Mouse (Mus musculus) lung, postnatal 0 days (tissue): Measurements from ENCODE around the gene Ubr4. TPM values are rescaled to one million over a fixed set of nuclear protein-coding genes. Genes with fewer than 3 reads are reported as not detected.

Source experiments
- ATAC-seq: fragments of 200-750 bp; cut with Nextera tagmentation; 2 replicates; pipeline ENCODE4 v1.8.0; 2017; ENCODE audit warnings: moderate library complexity
- DNase-seq: peaks from one replicate; pipeline ENCODE4 v3.0.0-alpha.2; 2016; ENCODE audit warnings: low spot score
- H3K27ac ChIP-seq: fragments of 300-500 bp; sonication (generic); 2 replicates; pipeline ENCODE4 v1.5.1; 2014; ENCODE audit warnings: antibody characterized with exemption, mild to moderate bottlenecking, low read length, mixed read lengths
- H3K27me3 ChIP-seq: fragments of 300-500 bp; sonication (generic); replicated peaks from 2 replicates; pipeline ENCODE4 v1.6.1; 2014; ENCODE audit warnings: low read length, mixed read lengths; ENCODE audit not compliant: insufficient read depth
- H3K36me3 ChIP-seq: fragments of 300-500 bp; sonication (generic); 2 replicates; pipeline ENCODE4 v1.6.1; 2014; ENCODE audit warnings: low read length, mixed read lengths; ENCODE audit not compliant: insufficient read depth
- H3K4me1 ChIP-seq: fragments of 300-500 bp; sonication (generic); 2 replicates; pipeline ENCODE4 v1.6.1; 2014; ENCODE audit warnings: antibody characterized with exemption, low read depth, low read length, mixed read lengths; ENCODE audit not compliant: insufficient read depth
- H3K4me2 ChIP-seq: fragments of 300-500 bp; sonication (generic); replicated peaks from 2 replicates; pipeline ENCODE4 v1.6.1; 2014; ENCODE audit warnings: low read depth, mild to moderate bottlenecking, low read length, moderate library complexity, mixed read lengths
- H3K4me3 ChIP-seq: fragments of 300-500 bp; sonication (generic); 2 replicates; pipeline ENCODE4 v1.5.1; 2014; ENCODE audit warnings: low read depth, low read length
- H3K9ac ChIP-seq: fragments of 300-500 bp; sonication (generic); replicated peaks from 2 replicates; pipeline ENCODE4 v1.6.1; 2014; ENCODE audit warnings: low read depth, mild to moderate bottlenecking
- H3K9me3 ChIP-seq: fragments of 300-500 bp; sonication (generic); 2 replicates; pipeline ENCODE4 v1.6.1; 2016; ENCODE audit warnings: low read length, mixed read lengths
- CTCF ChIP-seq: IDR thresholded peaks from 2 replicates; pipeline ENCODE4 v1.5.1; 2016; ENCODE audit warnings: antibody characterized with exemption, mild to moderate bottlenecking
- EP300 ChIP-seq: IDR thresholded peaks from 2 replicates; pipeline ENCODE4 v1.6.1; 2016; ENCODE audit warnings: antibody characterized with exemption, mild to moderate bottlenecking, control low read depth
- WGBS: fragments of 180-500 bp; shearing (Covaris S2); extraction: QIAGEN DNeasy Blood & Tissue Kit; methylation state at CpG from one replicate; pipeline ENCODE4 v1.1.7; 2014; 5-methylcytosine and 5-hydroxymethylcytosine counted together
- polyA plus RNA-seq: library from polyadenylated mRNA; unstranded; fragments of >200 nt; fragmentation: Nextera tagmentation; extraction: Ambion mirVana; gene quantifications from 2 replicates; pipeline ENCODE4 v1.2.1, GENCODE M21; 2015

Ubr4 gene
- polyA plus RNA-seq, 1 experiment from 2014 or later = 50.8 TPM

- Histone ChIP-seq H3K9ac (no peak overlapping the region), H3K27me3 (no peaks in the 10 kb centered on the region), H3K36me3 (peaks cover 78% of the 10 kb centered on the region), H3K9me3 (no peaks in the 10 kb centered on the region), H3K4me2 (no peak overlapping the region), H3K4me1 (no peaks in the 10 kb centered on the region), H3K27ac (no peak overlapping the region), H3K4me3 (no peak overlapping the region)
- 38% methylated on average over 15 of the region's 15 CpGs for WGBS
- TF ChIP-seq EP300 (no peak), CTCF (peak; percentile 87)
- ATAC-seq (peak; percentile 81), DNase-seq (peak; percentile 86)
Measured at GRCm38 (mm10) chr4:139430176-139430575, 77.8 kb downstream of the Ubr4 start.

GRCm38 (mm10) chr4:139430891-139431290 lies 78.5 kb downstream of the Ubr4 start:
- peak; percentile 52 for DNase-seq
- Histone ChIP-seq H3K9ac (no peak overlapping the region), H3K4me3 (no peak overlapping the region), H3K27me3 (no peaks in the 10 kb centered on the region), H3K4me1 (no peaks in the 10 kb centered on the region), H3K9me3 (no peaks in the 10 kb centered on the region), H3K4me2 (no peak overlapping the region), H3K27ac (no peak overlapping the region), H3K36me3 (peaks cover 79% of the 10 kb centered on the region)
- TF ChIP-seq EP300 (no peak), CTCF (no peak)
- 36% methylated on average over 4 of the region's 4 CpGs for WGBS
- no peak for ATAC-seq

- peak; percentile 88 for TF ChIP-seq EP300
- TF ChIP-seq CTCF = no peak
- H3K36me3 ChIP-seq = peaks cover 71% of the 10 kb centered on the region
- H3K27ac ChIP-seq = peak overlapping the region; percentile 74
- ATAC-seq (peak; percentile 76), DNase-seq (peak; percentile 75)
- WGBS = 70% methylated on average over 15 of the region's 15 CpGs
- H3K4me3 ChIP-seq = no peak overlapping the region
- H3K27me3 ChIP-seq = no peaks in the 10 kb centered on the region
- H3K9ac ChIP-seq = no peak overlapping the region
- H3K4me2 ChIP-seq = no peak overlapping the region
- no peaks in the 10 kb centered on the region for H3K9me3 ChIP-seq
- no peaks in the 10 kb centered on the region for H3K4me1 ChIP-seq
Measured at GRCm38 (mm10) chr4:139432966-139433765, 80.8 kb downstream of the Ubr4 start.

- Histone ChIP-seq H3K9me3 (no peaks in the 10 kb centered on the region), H3K4me2 (no peak overlapping the region), H3K36me3 (peaks cover 79% of the 10 kb centered on the region), H3K4me1 (no peaks in the 10 kb centered on the region), H3K4me3 (no peak overlapping the region), H3K27ac (no peak overlapping the region), H3K9ac (no peak overlapping the region), H3K27me3 (no peaks in the 10 kb centered on the region)
- DNase-seq (no peak), ATAC-seq (no peak)
- no peak for TF ChIP-seq CTCF
- TF ChIP-seq EP300 = no peak
- 65% methylated on average over 5 of the region's 5 CpGs for WGBS
Measured at GRCm38 (mm10) chr4:139441244-139441643, 88.8 kb downstream of the Ubr4 start.

- 75% methylated on average over 4 of the region's 4 CpGs for WGBS
Measured at GRCm38 (mm10) chr4:139441806-139442205, 89.4 kb downstream of the Ubr4 start.

GRCm38 (mm10) chr4:139442391-139443355 lies 90.3 kb downstream of the Ubr4 start:
- H3K4me3 ChIP-seq = no peak overlapping the region
- no peaks in the 10 kb centered on the region for H3K9me3 ChIP-seq
- no peak for TF ChIP-seq CTCF
- no peak for TF ChIP-seq EP300
- H3K36me3 ChIP-seq = peaks cover 83% of the 10 kb centered on the region
- no peak overlapping the region for H3K27ac ChIP-seq
- no peak for DNase-seq
- H3K9ac ChIP-seq = no peak overlapping the region
- 83% methylated on average over 15 of the region's 15 CpGs for WGBS
- H3K4me2 ChIP-seq = no peak overlapping the region
- no peak for ATAC-seq
- no peaks in the 10 kb centered on the region for H3K27me3 ChIP-seq
- H3K4me1 ChIP-seq = no peaks in the 10 kb centered on the region

More at GRCm38 (mm10) chr4:139441806-139442205, 89.4 kb downstream of the Ubr4 start:
- no peak overlapping the region for H3K4me3 ChIP-seq
- TF ChIP-seq EP300 (no peak), CTCF (no peak)
- H3K27ac ChIP-seq = no peak overlapping the region
- H3K9ac ChIP-seq = no peak overlapping the region
- peaks cover 84% of the 10 kb centered on the region for H3K36me3 ChIP-seq
- H3K9me3 ChIP-seq = no peaks in the 10 kb centered on the region
- no peak overlapping the region for H3K4me2 ChIP-seq
- no peaks in the 10 kb centered on the region for H3K4me1 ChIP-seq
- no peaks in the 10 kb centered on the region for H3K27me3 ChIP-seq
- ATAC-seq (no peak), DNase-seq (no peak)
